Mouse (Mus musculus) cortical plate, adult 2 months (tissue): ENCODE measurements at regions not wholly inside any gene's neighbourhood (a gene's known extent, or its start where the extent isn't known, plus 50 kb on each side); places are given as distances from the start of the nearest gene placed in this dataset.

Experiments
- CTCF ChIP-seq: fragments of 200-500 bp; IDR thresholded peaks from 2 replicates; pipeline ENCODE4 v1.5.1; 2011; ENCODE audit warnings: mild to moderate bottlenecking, control low read depth, low read length; ENCODE audit not compliant: insufficient read depth; ENCODE audit errors: extremely low read depth
- POLR2A ChIP-seq: fragments of 200-500 bp; IDR thresholded peaks from 2 replicates; pipeline ENCODE4 v1.6.1; 2011; ENCODE audit warnings: mild to moderate bottlenecking, low read length, control low read depth; ENCODE audit not compliant: insufficient read depth; ENCODE audit errors: extremely low read depth

DNA sequence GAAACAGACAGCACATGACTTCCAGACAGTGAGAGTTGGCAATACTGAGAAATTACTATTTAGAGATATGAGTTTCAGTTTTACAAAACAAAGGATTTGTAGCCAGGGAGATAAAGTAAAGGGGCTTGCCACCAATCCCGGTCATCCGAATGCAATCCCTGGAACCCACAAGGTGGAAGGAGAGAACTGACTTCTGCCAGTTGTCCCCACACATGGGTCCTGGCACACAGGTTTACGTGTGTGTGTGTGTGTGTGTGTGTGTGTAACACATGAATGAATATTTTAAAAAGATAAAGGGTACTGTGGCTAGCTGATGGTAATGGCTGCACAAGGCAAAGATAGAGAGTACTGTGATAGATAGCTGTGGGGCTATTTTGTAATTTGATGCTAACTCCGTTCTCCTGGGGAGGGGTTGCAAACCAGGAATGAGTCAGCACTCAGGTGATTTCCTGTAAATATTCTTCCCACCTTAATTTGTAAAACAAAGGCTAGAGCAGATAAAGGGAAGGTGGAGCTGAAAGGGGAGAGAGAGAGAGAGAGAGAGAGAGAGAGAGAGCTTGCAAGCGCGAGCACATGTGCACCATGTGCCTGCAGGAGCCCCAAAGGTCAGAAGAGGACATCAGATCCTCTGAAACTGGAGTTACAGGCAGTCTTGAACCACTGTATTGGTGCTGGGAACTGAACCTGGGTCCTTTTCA lies 226.7 kb downstream of the Lmx1a start:
- TF ChIP-seq CTCF (no peak), POLR2A (no peak)
